Mouse (Mus musculus) retina, postnatal 7 days (tissue): ENCODE data around the gene AL732309.1.

Experiments used
- DNase-seq: peaks from one replicate; pipeline ENCODE4 v3.0.0-alpha.2; 2012; ENCODE audit warnings: low read depth, low spot score

Gene AL732309.1

DNA sequence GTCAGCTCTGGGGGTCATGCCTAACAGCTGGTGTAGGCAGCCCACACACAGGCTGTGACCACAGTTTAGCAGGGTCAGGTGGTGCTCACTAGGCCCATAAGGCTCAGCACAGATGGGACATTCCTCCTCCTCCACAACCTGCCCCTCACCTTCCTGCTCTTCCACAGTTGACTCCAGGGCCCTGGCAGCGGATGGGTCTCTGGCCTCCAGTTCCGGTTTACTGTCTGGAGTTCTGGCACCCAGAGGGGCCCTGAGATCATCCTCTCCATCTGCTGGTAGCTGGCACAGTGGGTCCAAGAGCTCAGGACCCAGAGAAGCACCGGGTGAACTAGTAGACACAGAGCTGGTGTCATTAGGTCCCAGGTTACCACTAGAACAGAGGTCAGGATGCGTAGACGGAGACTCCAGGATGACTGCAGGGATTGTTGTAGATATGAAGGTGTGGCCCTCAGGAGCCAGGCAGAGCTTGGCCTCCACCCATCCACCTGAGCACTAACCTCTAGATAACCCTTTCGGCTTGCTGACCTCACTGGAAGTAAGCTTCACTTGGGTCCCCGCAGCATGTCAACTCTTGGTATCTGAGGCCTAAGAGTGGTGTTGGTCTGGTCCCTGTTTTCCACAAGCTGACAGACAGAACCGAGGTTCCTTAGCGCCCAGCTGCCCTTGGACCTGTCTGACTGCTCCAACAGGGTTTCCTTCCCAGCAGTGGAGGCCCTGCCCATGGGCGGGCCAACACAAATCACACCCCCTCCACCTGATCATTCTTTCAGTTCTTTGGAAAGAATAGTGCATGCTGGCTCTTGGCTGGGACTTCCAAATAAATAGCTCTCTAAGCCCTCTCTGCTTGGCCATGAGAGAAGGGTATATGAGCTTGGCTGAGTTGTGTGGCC is at the start of gene AL732309.1:
Gene AL732309.1, minus strand, starts transcription at position 681 of the 890 bp plus-strand sequence.
- no peak for DNase-seq

GRCm38 (mm10) chr2:25293706-25294105 is 47.0 kb upstream of the AL732309.1 start:
- no peak for DNase-seq

DNA sequence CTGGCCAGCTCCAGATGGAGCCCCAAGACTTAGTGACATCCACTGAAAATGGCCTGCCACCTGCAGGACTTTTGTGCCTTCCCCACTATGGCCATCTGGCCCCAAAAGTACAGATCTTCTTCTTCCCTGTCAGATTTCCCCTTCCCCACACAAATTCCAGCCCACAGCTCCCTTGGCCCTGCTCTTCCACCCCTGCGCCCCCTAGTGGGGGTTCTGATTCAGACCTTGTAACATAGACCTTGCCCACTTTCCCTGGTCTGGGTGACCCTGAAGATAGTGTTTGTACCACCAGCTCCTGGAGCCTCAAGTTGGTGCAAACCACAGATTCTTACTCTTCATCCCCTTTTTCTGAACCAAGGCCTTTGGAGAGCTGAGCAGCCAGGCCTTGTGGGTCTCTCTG is 46.2 kb upstream of the AL732309.1 start:
- DNase-seq: peak; percentile 68

GRCm38 (mm10) chr2:25292054-25292544 is 45.4 kb upstream of the AL732309.1 start:
- no peak for DNase-seq

- no peak for DNase-seq
These were observed 44.8 kb upstream of the AL732309.1 start for GRCm38 (mm10) chr2:25291184-25292053.

- DNase-seq: no peak
These were observed 44.1 kb upstream of the AL732309.1 start for GRCm38 (mm10) chr2:25290816-25291130.

DNA sequence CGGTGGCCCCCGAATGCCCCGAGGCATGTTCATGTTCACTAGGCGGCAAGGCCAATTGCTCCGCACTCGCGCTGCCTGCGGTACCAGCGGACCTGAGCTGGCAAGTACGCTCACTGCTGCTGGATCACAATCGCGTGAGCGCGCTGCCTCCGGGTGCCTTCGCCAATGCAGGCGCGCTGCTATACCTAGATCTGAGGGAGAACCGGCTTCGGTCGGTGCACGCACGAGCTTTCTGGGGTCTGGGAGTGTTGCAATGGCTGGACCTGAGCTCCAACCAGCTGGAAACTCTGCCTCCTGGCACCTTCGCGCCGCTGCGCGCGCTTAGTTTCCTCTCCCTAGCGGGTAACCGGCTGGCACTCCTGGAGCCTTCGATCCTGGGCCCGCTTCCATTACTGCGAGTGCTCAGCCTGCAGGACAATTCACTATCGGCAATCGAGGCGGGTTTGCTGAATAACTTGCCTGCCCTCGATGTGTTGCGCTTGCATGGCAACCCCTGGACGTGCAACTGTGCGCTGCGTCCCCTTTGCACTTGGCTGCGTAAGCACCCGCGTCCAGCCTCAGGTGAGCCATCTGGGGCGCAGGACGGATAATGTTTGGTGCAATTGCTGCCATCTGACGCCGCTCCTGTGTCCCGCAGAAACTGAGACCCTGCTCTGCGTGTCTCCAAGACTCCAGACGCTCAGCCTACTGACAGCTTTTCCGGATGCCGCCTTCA is 43.6 kb upstream of the AL732309.1 start:
- no peak for DNase-seq

DNA sequence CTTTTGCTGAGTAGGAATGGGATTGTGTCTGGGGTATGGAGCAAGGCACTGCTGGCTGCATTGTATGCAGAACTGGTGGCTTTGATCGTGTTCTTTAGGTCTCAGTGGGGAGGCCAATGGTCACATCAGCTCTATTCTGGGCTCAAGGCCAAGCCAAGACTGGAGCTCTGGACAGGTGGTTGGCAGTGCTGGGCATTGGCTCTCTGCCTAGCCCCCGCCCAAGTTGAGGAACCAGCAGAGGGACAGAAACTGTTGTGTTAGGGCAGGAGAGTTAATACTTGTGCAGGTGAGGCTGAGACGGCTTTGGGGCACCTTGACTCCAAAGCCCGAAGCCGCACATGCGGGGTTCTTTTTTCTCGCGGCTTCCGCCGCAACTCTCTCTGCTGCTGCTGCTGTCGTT is 43.0 kb upstream of the AL732309.1 start, which contains the start of gene Lrrc26:
Gene Lrrc26, plus strand, starts transcription at position 265 of the 400 bp plus-strand sequence.
- DNase-seq: no peak

DNA sequence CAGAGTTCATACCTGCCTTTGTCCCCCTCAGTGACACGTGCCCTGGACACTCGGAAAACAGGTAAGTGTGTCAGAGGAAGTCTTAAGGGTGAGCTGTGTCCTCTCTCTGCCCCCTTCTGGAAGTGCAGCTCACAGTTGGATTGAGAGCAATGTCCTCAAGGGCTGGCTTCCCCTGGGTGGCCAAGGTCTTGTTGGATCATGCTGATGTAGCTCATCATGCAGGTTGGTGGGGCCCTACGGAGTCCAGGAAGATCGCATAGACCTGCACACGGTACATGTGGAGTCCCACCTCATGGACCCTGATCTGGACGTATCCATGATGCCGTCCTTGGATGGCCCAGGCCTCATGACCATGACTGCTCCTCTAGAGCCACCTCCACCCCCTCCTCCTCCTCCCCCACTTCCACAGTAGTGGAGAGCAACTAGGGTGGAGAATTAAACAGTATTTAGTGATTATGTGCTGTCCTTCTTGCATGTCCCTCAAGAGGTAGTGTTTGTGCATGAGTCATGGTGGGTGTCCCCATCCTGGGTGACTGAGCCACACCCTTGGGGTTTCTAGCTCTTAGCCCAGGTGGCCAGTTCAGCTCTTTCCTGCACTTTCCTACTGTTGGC is 42.2 kb upstream of the AL732309.1 start:
- DNase-seq: no peak

GRCm38 (mm10) chr2:25287927-25288649 is 41.4 kb upstream of the AL732309.1 start, which contains the start of gene Tmem210:
TSS of gene Tmem210 (plus strand) at chr2:25288145.
- DNase-seq: no peak

GRCm38 (mm10) chr2:25286837-25287636 is 40.4 kb upstream of the AL732309.1 start:
- DNase-seq: no peak

- DNase-seq: no peak
These were observed 39.7 kb upstream of the AL732309.1 start for GRCm38 (mm10) chr2:25286314-25286713.

DNA sequence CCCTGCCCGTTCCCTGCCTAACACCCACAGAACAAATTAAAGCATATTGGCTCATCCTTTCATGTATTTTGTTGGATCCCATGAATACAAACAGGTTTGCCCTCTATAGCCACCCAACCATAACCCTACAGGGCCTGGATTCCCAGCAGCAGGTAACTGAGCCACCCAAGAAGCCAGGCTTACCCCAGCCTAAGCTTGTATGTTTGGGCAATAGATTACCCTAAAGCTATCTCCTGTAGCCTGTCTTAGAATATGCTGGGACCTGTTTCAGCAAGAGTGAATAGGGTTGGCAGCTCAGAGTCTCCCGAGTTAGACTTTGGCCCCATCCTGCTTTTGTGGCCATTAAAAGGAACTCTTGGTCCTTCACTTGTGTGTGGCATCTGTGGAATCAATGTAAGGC is 38.9 kb upstream of the AL732309.1 start:
- no peak for DNase-seq

DNA sequence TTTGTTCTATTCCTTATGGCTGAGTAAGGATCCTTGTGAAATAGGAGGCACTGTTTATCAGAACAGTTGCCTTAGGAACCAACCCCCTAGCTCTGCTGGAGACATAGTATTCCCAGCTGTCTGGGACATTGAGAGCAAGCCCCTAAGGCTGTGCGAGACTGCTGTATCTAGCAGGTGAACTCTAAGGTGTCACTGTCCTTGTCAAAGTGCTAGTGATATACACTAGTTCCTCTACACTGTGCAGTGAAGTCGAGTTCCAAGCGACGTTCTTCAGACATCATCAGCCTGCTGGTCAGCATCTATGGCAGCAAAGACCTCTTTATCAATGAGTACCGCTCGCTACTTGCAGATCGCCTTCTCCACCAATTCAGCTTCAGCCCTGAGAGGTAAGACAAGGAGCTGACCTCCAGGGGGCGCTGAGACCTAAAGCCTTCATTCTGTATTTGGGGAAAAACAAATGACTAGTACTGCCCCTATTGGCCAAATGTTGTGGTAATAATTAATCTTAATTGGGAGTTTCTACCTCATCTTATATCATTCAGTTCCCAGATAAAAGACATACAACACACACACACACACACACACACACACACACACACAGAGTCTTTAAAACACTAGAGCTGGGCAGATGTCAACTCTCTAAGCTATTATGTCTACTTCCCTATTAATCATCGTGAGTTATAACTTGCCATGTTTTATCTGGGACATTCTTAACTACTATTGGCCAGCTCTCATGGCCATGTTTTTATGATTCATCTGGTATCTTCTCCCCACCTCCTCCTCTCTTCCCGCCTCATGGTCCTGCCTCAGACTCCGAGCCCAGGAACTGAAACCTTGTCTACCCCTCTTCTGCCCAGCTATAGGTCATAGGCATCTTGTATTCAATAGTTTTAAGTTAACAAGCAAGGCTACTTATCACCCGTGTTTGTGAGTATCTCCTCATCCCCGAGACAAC is 32.5 kb upstream of the AL732309.1 start:
- DNase-seq: no peak

DNA sequence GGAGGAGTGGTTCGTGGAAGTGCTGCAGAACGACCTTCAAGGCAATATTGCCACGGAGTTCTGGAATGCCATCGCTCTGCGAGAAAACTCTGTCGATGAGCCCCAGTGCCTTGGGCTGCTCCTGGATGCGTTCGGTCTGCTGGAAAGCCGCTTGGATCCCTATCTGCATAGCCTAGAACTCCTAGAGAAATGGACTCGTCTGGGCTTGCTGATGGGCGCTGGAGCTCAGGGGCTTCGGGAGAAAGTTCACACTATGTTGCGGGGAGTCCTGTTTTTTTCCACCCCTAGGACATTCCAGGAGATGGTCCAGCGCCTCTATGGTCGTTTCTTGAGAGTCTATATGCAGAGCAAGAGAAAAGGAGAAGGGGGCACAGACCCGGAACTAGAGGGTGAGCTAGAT is 26.3 kb upstream of the AL732309.1 start:
- no peak for DNase-seq

DNA sequence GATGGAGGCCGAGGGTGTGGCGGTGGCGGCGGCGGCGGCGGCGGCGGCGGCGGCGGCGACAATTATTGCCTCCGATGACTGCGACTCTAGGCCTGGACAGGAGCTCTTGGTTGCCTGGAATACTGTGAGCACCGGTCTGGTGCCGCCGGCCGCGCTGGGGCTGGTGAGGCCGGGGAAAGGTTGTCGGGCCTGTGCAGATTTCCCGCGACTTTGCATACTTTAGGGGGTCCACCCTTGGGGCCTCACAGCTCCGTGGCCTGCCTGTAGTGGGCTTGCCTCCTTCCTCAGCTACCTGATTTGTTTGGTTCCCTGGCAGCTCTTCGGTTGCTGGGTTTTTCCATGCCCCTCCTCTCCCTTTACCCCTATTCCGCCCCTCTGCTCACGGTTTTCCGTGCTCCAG is 25.9 kb upstream of the AL732309.1 start:
- DNase-seq: no peak

GRCm38 (mm10) chr2:25271827-25272511 is 25.3 kb upstream of the AL732309.1 start, which contains the start of the genes Ssna1 and Anapc2:
TSS of gene Ssna1 (minus strand) at chr2:25272438.
TSS of gene Anapc2 (plus strand) at chr2:25272478.
- peak; percentile 96 for DNase-seq
